Mouse (Mus musculus) neural tube, embryonic 14.5 days (tissue): ENCODE results near the gene E2f8. TPM values are rescaled to one million over a fixed set of nuclear protein-coding genes. Genes with fewer than 3 reads are reported as not detected.

Experiments
- ATAC-seq: fragments of 200-750 bp; cut with Nextera tagmentation; 2 replicates; pipeline ENCODE4 v1.8.0; 2017; ENCODE audit warnings: low read depth, mild to moderate bottlenecking, moderate TSS enrichment, moderate library complexity
- H3K27ac ChIP-seq: fragments of 300-500 bp; sonication (generic); 2 replicates; pipeline ENCODE4 v1.5.1; 2014; ENCODE audit warnings: low read depth, mild to moderate bottlenecking, control low read depth, low read length, moderate library complexity, mixed read lengths
- H3K27me3 ChIP-seq: fragments of 300-500 bp; sonication (generic); 2 replicates; pipeline ENCODE4 v1.6.1; 2014; ENCODE audit warnings: low read length; ENCODE audit not compliant: control insufficient read depth, insufficient read depth
- H3K36me3 ChIP-seq: fragments of 300-500 bp; sonication (generic); 2 replicates; pipeline ENCODE4 v1.6.1; 2014; ENCODE audit warnings: low read length, mixed read lengths; ENCODE audit not compliant: control insufficient read depth, insufficient read depth
- H3K4me1 ChIP-seq: fragments of 300-500 bp; sonication (generic); 2 replicates; pipeline ENCODE4 v1.6.1; 2014; ENCODE audit warnings: low read length; ENCODE audit not compliant: control insufficient read depth, insufficient read depth
- H3K4me2 ChIP-seq: fragments of 300-500 bp; sonication (generic); 2 replicates; pipeline ENCODE4 v1.6.1; 2014; ENCODE audit warnings: mild to moderate bottlenecking, low read depth, low read length, control low read depth
- H3K4me3 ChIP-seq: fragments of 300-500 bp; sonication (generic); 2 replicates; pipeline ENCODE4 v1.5.1; 2014; ENCODE audit warnings: low read depth, low read length, control low read depth, mixed read lengths
- H3K9ac ChIP-seq: fragments of 300-500 bp; sonication (generic); replicated peaks from 2 replicates; pipeline ENCODE4 v1.6.1; 2014; ENCODE audit warnings: low read depth, mild to moderate bottlenecking, control low read depth, low read length, mixed read lengths
- H3K9me3 ChIP-seq: fragments of 300-500 bp; sonication (generic); 2 replicates; pipeline ENCODE4 v1.6.1; 2016; ENCODE audit warnings: low read length; ENCODE audit not compliant: control insufficient read depth
- WGBS: fragments of 180-500 bp; shearing (Covaris S2); extraction: QIAGEN DNeasy Blood & Tissue Kit; methylation state at CpG from one replicate; pipeline ENCODE4 v1.1.7; 2014; 5-methylcytosine and 5-hydroxymethylcytosine counted together
- polyA plus RNA-seq: library from polyadenylated mRNA; unstranded; fragments of >200 nt; fragmentation: Nextera tagmentation; extraction: Ambion mirVana; gene quantifications from 2 replicates; pipeline ENCODE4 v1.2.1, GENCODE M21; 2014

The E2f8 gene
- polyA plus RNA-seq, 1 experiment from 2014 or later, result 1.6 TPM

DNA sequence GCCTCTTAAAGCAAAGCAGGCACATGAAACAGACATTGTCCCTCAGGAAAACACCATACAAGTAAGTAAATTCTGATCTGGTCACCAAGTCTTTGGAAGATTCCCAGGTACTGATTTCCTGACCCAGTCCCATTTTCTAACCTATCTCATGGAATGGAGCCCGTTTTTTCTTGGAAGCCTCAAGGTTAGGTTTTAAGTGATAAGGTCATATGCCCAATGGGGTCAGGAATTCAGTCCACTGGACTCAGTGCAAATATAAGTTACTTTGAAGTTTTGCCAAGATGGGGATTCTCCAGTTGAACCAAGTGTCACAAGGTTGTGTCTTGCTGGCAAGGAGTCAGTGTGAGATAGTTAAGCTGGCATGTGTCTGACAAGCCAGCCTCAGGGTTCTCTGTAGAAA, 56.7 kb downstream of the E2f8 start:
- 90% methylated on average over 1 of the region's 1 CpGs for WGBS
- H3K9ac ChIP-seq, result no peak overlapping the region
- no peak overlapping the region for H3K4me2 ChIP-seq
- H3K36me3 ChIP-seq, result peaks cover 45% of the 10 kb centered on the region; the same call in 1 of the 2 replicates
- H3K4me3 ChIP-seq, result no peak overlapping the region
- no peak for ATAC-seq
- no peaks in the 10 kb centered on the region for H3K9me3 ChIP-seq
- H3K4me1 ChIP-seq, result no peaks in the 10 kb centered on the region
- no peaks in the 10 kb centered on the region for H3K27me3 ChIP-seq
- no peak overlapping the region for H3K27ac ChIP-seq

DNA sequence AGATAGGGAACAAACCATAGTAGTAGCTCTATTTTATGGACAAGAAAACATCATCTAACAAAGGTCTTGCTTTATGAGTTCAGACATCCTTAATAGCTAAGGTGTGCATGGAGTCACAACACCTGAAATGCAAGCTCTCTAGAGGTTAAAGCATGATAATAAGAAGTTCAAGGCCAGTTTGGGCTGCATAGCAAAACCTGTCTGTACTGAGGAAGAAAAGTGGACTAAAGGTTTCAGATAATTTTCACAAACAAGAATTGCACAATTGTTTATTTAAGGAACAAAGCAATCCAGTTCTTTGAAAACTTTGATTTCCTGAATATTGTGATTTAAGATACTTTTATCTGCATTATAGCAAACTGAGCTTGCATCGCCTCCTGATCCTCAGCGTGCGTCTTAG, 57.8 kb downstream of the E2f8 start:
- H3K9me3 ChIP-seq, result no peaks in the 10 kb centered on the region
- H3K4me3 ChIP-seq, result no peak overlapping the region
- no peak for ATAC-seq
- no peak overlapping the region for H3K27ac ChIP-seq
- peaks cover 51% of the 10 kb centered on the region for H3K36me3 ChIP-seq
- H3K27me3 ChIP-seq, result no peaks in the 10 kb centered on the region
- WGBS, result 95% methylated on average over 3 of the region's 3 CpGs
- H3K4me2 ChIP-seq, result no peak overlapping the region
- no peaks in the 10 kb centered on the region for H3K4me1 ChIP-seq
- no peak overlapping the region for H3K9ac ChIP-seq

DNA sequence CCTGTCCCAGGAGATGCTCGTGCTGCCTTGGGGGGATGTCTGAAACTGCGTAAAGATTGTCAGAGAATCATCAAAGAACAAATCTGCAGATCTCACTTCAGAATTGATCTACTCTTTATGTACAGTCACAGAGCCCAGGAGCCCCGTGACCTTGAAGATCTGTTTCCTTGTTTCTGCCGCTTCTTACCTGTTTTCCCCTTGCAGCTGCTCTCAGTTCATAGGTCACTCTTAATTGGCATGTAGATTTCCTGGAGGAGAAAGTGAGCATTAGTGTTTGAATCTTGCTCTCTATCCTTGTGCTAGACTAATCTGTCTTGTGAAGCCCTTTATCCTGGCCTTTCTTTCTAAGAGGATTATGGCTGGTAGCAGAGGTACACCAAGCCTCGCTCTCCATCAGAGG, 59.7 kb downstream of the E2f8 start:
- H3K27me3 ChIP-seq, result no peaks in the 10 kb centered on the region
- H3K9me3 ChIP-seq, result no peaks in the 10 kb centered on the region
- H3K9ac ChIP-seq, result no peak overlapping the region
- H3K4me3 ChIP-seq, result no peak overlapping the region
- no peak overlapping the region for H3K4me2 ChIP-seq
- H3K36me3 ChIP-seq, result peaks cover 44% of the 10 kb centered on the region
- H3K27ac ChIP-seq, result no peak overlapping the region
- H3K4me1 ChIP-seq, result no peaks in the 10 kb centered on the region
- WGBS, result 92% methylated on average over 5 of the region's 5 CpGs
- no peak for ATAC-seq

Other genes starting within 250 kb of the E2f8 start
- gene Mrgprb3, start 237.8 kb downstream of the E2f8 start, polyA plus RNA-seq, result not detected in 2 replicates
- 46.5 and 48.1 TPM in 2 replicates for gene Zdhhc13, start 92.6 kb downstream of the E2f8 start, polyA plus RNA-seq
- 0.73 and 0.96 TPM in 2 replicates for gene Csrp3, start 33.6 kb downstream of the E2f8 start, polyA plus RNA-seq
- gene Nav2, start 27.1 kb upstream of the E2f8 start, polyA plus RNA-seq, result 24.7 and 36.5 TPM in 2 replicates